Mouse (Mus musculus): Measurements from ENCODE around the gene Adarb1. TPM values are rescaled to one million over a fixed set of nuclear protein-coding genes. Genes with fewer than 3 reads are reported as not detected.

Adarb1 gene
- total RNA-seq, 1 experiment = 6.3 TPM

GRCm38 (mm10) chr10:77367973-77368372 is 50.1 kb downstream of the Adarb1 start:
- no peak overlapping the region for H3K9ac ChIP-seq (ENCODE audit: insufficient read depth, low read depth, low read length, poor library complexity, severe bottlenecking)
- no peak overlapping the region for H3K4me3 ChIP-seq (ENCODE audit: insufficient read depth in 1 of 2, low read depth in 1 of 2, low read length in 2 of 2, poor library complexity in 1 of 2, severe bottlenecking in 1 of 2)
- in situ Hi-C loops (cut with MboI; ENCODE audit: low sequenced_read_pairs in 2 of 2, unreplicated experiment in 2 of 2) = no loop called here
- no peaks in the 10 kb centered on the region for H3K36me3 ChIP-seq (ENCODE audit: control insufficient read depth, insufficient read depth, low read length, poor library complexity, severe bottlenecking)
- no peak overlapping the region for H3K27ac ChIP-seq (ENCODE audit: insufficient read depth, low read depth, low read length, poor library complexity, severe bottlenecking)
- H3K9me3 ChIP-seq (ENCODE audit: control insufficient read depth, insufficient read depth, low read depth, low read length) = no peaks in the 10 kb centered on the region
- H3K4me1 ChIP-seq (ENCODE audit: control insufficient read depth in 2 of 2, insufficient read depth in 2 of 2, low read length in 2 of 2, poor library complexity in 1 of 2) = no peaks in the 10 kb centered on the region
- TF ChIP-seq MAFK (IDR thresholded peaks at IDR 0.05; ENCODE audit: insufficient read depth, low read depth, low read length) (no peak), ZNF384 (IDR thresholded peaks at IDR 0.05; ENCODE audit: low read depth, low read length) (no peak), CHD2 (IDR thresholded peaks at IDR 0.05; ENCODE audit: low read depth, low read length) (no peak), HCFC1 (IDR thresholded peaks at IDR 0.05; ENCODE audit: borderline replicate concordance, insufficient read depth, low read length) (no peak), ZC3H11A (IDR thresholded peaks at IDR 0.05; ENCODE audit: borderline replicate concordance, low read depth, low read length) (no peak)
- DNase-seq (ENCODE audit: low read depth, low spot score) = no peak

GRCm38 (mm10) chr10:77366959-77367358 is 51.1 kb downstream of the Adarb1 start:
- no peaks in the 10 kb centered on the region for H3K9me3 ChIP-seq (ENCODE audit: control insufficient read depth, insufficient read depth, low read depth, low read length)
- no peaks in the 10 kb centered on the region for H3K4me1 ChIP-seq (ENCODE audit: control insufficient read depth in 2 of 2, insufficient read depth in 2 of 2, low read length in 2 of 2, poor library complexity in 1 of 2)
- H3K9ac ChIP-seq (ENCODE audit: insufficient read depth, low read depth, low read length, poor library complexity, severe bottlenecking) = no peak overlapping the region
- no peak for DNase-seq (ENCODE audit: low read depth, low spot score)
- in situ Hi-C loops (cut with MboI; ENCODE audit: low sequenced_read_pairs in 2 of 2, unreplicated experiment in 2 of 2) = no loop called here
- H3K27ac ChIP-seq (ENCODE audit: insufficient read depth, low read depth, low read length, poor library complexity, severe bottlenecking) = no peak overlapping the region
- H3K4me3 ChIP-seq (ENCODE audit: insufficient read depth in 1 of 2, low read depth in 1 of 2, low read length in 2 of 2, poor library complexity in 1 of 2, severe bottlenecking in 1 of 2) = no peak overlapping the region
- TF ChIP-seq ZNF384 (IDR thresholded peaks at IDR 0.05; ENCODE audit: low read depth, low read length) = no peak
- no peak for TF ChIP-seq HCFC1 (IDR thresholded peaks at IDR 0.05; ENCODE audit: borderline replicate concordance, insufficient read depth, low read length)
- TF ChIP-seq ZC3H11A (IDR thresholded peaks at IDR 0.05; ENCODE audit: borderline replicate concordance, low read depth, low read length) = no peak
- no peak for TF ChIP-seq MAFK (IDR thresholded peaks at IDR 0.05; ENCODE audit: insufficient read depth, low read depth, low read length)
- TF ChIP-seq CHD2 (IDR thresholded peaks at IDR 0.05; ENCODE audit: low read depth, low read length) = no peak
- H3K36me3 ChIP-seq (ENCODE audit: control insufficient read depth, insufficient read depth, low read length, poor library complexity, severe bottlenecking) = no peaks in the 10 kb centered on the region

- H3K9me3 ChIP-seq (ENCODE audit: control insufficient read depth, insufficient read depth, low read depth, low read length) = no peaks in the 10 kb centered on the region
- H3K36me3 ChIP-seq (ENCODE audit: control insufficient read depth, insufficient read depth, low read length, poor library complexity, severe bottlenecking) = no peaks in the 10 kb centered on the region
- no peak overlapping the region for H3K9ac ChIP-seq (ENCODE audit: insufficient read depth, low read depth, low read length, poor library complexity, severe bottlenecking)
- in situ Hi-C loops (cut with MboI; ENCODE audit: low sequenced_read_pairs in 2 of 2, unreplicated experiment in 2 of 2) = no loop called here
- H3K4me1 ChIP-seq (ENCODE audit: control insufficient read depth in 2 of 2, insufficient read depth in 2 of 2, low read length in 2 of 2, poor library complexity in 1 of 2) = no peaks in the 10 kb centered on the region
- no peak for TF ChIP-seq ZNF384 (IDR thresholded peaks at IDR 0.05; ENCODE audit: low read depth, low read length)
- TF ChIP-seq MAFK (IDR thresholded peaks at IDR 0.05; ENCODE audit: insufficient read depth, low read depth, low read length) = no peak
- no peak for TF ChIP-seq CHD2 (IDR thresholded peaks at IDR 0.05; ENCODE audit: low read depth, low read length)
- TF ChIP-seq HCFC1 (IDR thresholded peaks at IDR 0.05; ENCODE audit: borderline replicate concordance, insufficient read depth, low read length) = no peak
- TF ChIP-seq ZC3H11A (IDR thresholded peaks at IDR 0.05; ENCODE audit: borderline replicate concordance, low read depth, low read length) = no peak
- no peak overlapping the region; the same call in 1 of the 2 replicates for H3K27ac ChIP-seq (ENCODE audit: insufficient read depth, low read depth, low read length, poor library complexity, severe bottlenecking)
- H3K4me3 ChIP-seq (ENCODE audit: insufficient read depth in 1 of 2, low read depth in 1 of 2, low read length in 2 of 2, poor library complexity in 1 of 2, severe bottlenecking in 1 of 2) = no peak overlapping the region
- DNase-seq (ENCODE audit: low read depth, low spot score) = no peak
Measured at GRCm38 (mm10) chr10:77365212-77365611, 52.9 kb downstream of the Adarb1 start.

- Histone ChIP-seq H3K9me3 (ENCODE audit: control insufficient read depth, insufficient read depth, low read depth, low read length) (no peaks in the 10 kb centered on the region), H3K4me3 (ENCODE audit: insufficient read depth in 1 of 2, low read depth in 1 of 2, low read length in 2 of 2, poor library complexity in 1 of 2, severe bottlenecking in 1 of 2) (no peak overlapping the region), H3K36me3 (ENCODE audit: control insufficient read depth, insufficient read depth, low read length, poor library complexity, severe bottlenecking) (no peaks in the 10 kb centered on the region), H3K27ac (ENCODE audit: insufficient read depth, low read depth, low read length, poor library complexity, severe bottlenecking) (no peak overlapping the region), H3K4me1 (ENCODE audit: control insufficient read depth in 2 of 2, insufficient read depth in 2 of 2, low read length in 2 of 2, poor library complexity in 1 of 2) (no peaks in the 10 kb centered on the region), H3K9ac (ENCODE audit: insufficient read depth, low read depth, low read length, poor library complexity, severe bottlenecking) (no peak overlapping the region)
- TF ChIP-seq ZC3H11A (IDR thresholded peaks at IDR 0.05; ENCODE audit: borderline replicate concordance, low read depth, low read length) (no peak), CHD2 (IDR thresholded peaks at IDR 0.05; ENCODE audit: low read depth, low read length) (no peak), HCFC1 (IDR thresholded peaks at IDR 0.05; ENCODE audit: borderline replicate concordance, insufficient read depth, low read length) (no peak), MAFK (IDR thresholded peaks at IDR 0.05; ENCODE audit: insufficient read depth, low read depth, low read length) (no peak), ZNF384 (IDR thresholded peaks at IDR 0.05; ENCODE audit: low read depth, low read length) (no peak)
- in situ Hi-C loops (cut with MboI; ENCODE audit: low sequenced_read_pairs in 2 of 2, unreplicated experiment in 2 of 2) = no loop called here
- DNase-seq (ENCODE audit: low read depth, low spot score) = no peak
Measured at GRCm38 (mm10) chr10:77360486-77360885, 57.6 kb downstream of the Adarb1 start.

GRCm38 (mm10) chr10:77357957-77358356 is 60.1 kb downstream of the Adarb1 start:
- Histone ChIP-seq H3K9me3 (ENCODE audit: control insufficient read depth, insufficient read depth, low read depth, low read length) (no peaks in the 10 kb centered on the region), H3K36me3 (ENCODE audit: control insufficient read depth, insufficient read depth, low read length, poor library complexity, severe bottlenecking) (no peaks in the 10 kb centered on the region), H3K4me3 (ENCODE audit: insufficient read depth in 1 of 2, low read depth in 1 of 2, low read length in 2 of 2, poor library complexity in 1 of 2, severe bottlenecking in 1 of 2) (no peak overlapping the region), H3K9ac (ENCODE audit: insufficient read depth, low read depth, low read length, poor library complexity, severe bottlenecking) (no peak overlapping the region), H3K4me1 (ENCODE audit: control insufficient read depth in 2 of 2, insufficient read depth in 2 of 2, low read length in 2 of 2, poor library complexity in 1 of 2) (no peaks in the 10 kb centered on the region), H3K27ac (ENCODE audit: insufficient read depth, low read depth, low read length, poor library complexity, severe bottlenecking) (no peak overlapping the region)
- no peak for TF ChIP-seq ZC3H11A (IDR thresholded peaks at IDR 0.05; ENCODE audit: borderline replicate concordance, low read depth, low read length)
- no peak for TF ChIP-seq CHD2 (IDR thresholded peaks at IDR 0.05; ENCODE audit: low read depth, low read length)
- TF ChIP-seq ZNF384 (IDR thresholded peaks at IDR 0.05; ENCODE audit: low read depth, low read length) = no peak
- TF ChIP-seq MAFK (IDR thresholded peaks at IDR 0.05; ENCODE audit: insufficient read depth, low read depth, low read length) = no peak
- no peak for TF ChIP-seq HCFC1 (IDR thresholded peaks at IDR 0.05; ENCODE audit: borderline replicate concordance, insufficient read depth, low read length)
- no peak for DNase-seq (ENCODE audit: low read depth, low spot score)
- in situ Hi-C loops (cut with MboI; ENCODE audit: low sequenced_read_pairs in 2 of 2, unreplicated experiment in 2 of 2) = no loop called here

Measured in ES-E14 (cell line).